Mouse (Mus musculus) heart, embryonic 13.5 days (tissue): ENCODE results near the gene Eefsec. TPM values are rescaled to one million over a fixed set of nuclear protein-coding genes. Genes with fewer than 3 reads are reported as not detected.
A peak's percentile ranks its signal among the peaks of the same experiment; 100 is the strongest.

Experiments
- ATAC-seq: fragments of 200-750 bp; cut with Nextera tagmentation; 2 replicates; pipeline ENCODE4 v1.8.0; 2017; ENCODE audit warnings: moderate TSS enrichment; ENCODE audit not compliant: insufficient number of reproducible peaks, low FRiP score, low TSS enrichment; ENCODE audit errors: extremely low read depth
- H3K27ac ChIP-seq: fragments of 300-500 bp; sonication (generic); replicated peaks from 2 replicates; pipeline ENCODE4 v1.5.1; 2015; ENCODE audit warnings: moderate library complexity, mild to moderate bottlenecking, inconsistent platforms
- H3K27me3 ChIP-seq: fragments of 300-500 bp; sonication (generic); replicated peaks from 2 replicates; pipeline ENCODE4 v1.6.1; 2015; ENCODE audit warnings: mild to moderate bottlenecking, inconsistent platforms
- H3K36me3 ChIP-seq: fragments of 300-500 bp; sonication (generic); 2 replicates; pipeline ENCODE4 v1.6.1; 2015; ENCODE audit warnings: mild to moderate bottlenecking, inconsistent platforms
- H3K4me1 ChIP-seq: fragments of 300-500 bp; sonication (generic); 2 replicates; pipeline ENCODE4 v1.6.1; 2015; ENCODE audit warnings: inconsistent platforms
- H3K4me2 ChIP-seq: fragments of 300-500 bp; sonication (generic); 2 replicates; pipeline ENCODE4 v1.6.1; 2015; ENCODE audit warnings: inconsistent platforms, mild to moderate bottlenecking, moderate library complexity
- H3K4me3 ChIP-seq: fragments of 300-500 bp; sonication (generic); 2 replicates; pipeline ENCODE4 v1.5.1; 2015; ENCODE audit warnings: moderate library complexity, mild to moderate bottlenecking, inconsistent platforms
- H3K9ac ChIP-seq: fragments of 300-500 bp; sonication (generic); 2 replicates; pipeline ENCODE4 v1.6.1; 2015; ENCODE audit warnings: inconsistent platforms, mild to moderate bottlenecking, moderate library complexity
- H3K9me3 ChIP-seq: fragments of 300-500 bp; sonication (generic); 2 replicates; pipeline ENCODE4 v1.6.1; 2016; ENCODE audit warnings: inconsistent platforms
- whole genome bisulfite sequencing: fragments of 180-500 bp; shearing (Covaris S2); methylation state at CpG from one replicate; pipeline ENCODE4 v1.1.7; 2015; ENCODE audit warnings: mixed read lengths; 5-methylcytosine and 5-hydroxymethylcytosine counted together
- polyA plus RNA-seq: library from polyadenylated mRNA; unstranded; fragments of >200 nt; fragmentation: Nextera tagmentation; extraction: Ambion mirVana; gene quantifications from 2 replicates; pipeline ENCODE4 v1.2.1, GENCODE M21; 2015

The Eefsec gene
- polyA plus RNA-seq, 1 experiment from 2014 or later, result 18.6 TPM

- H3K4me3 ChIP-seq, result no peak overlapping the region
- H3K9me3 ChIP-seq, result no peaks in the 10 kb centered on the region
- no peaks in the 10 kb centered on the region for H3K27me3 ChIP-seq
- H3K4me2 ChIP-seq, result no peak overlapping the region
- ATAC-seq, result no peak
- no peak overlapping the region for H3K27ac ChIP-seq
- 80% methylated on average over 7 of the region's 7 CpGs for WGBS
- no peak overlapping the region for H3K9ac ChIP-seq
- no peaks in the 10 kb centered on the region for H3K36me3 ChIP-seq
- peaks cover 40% of the 10 kb centered on the region for H3K4me1 ChIP-seq
Measured at GRCm38 (mm10) chr6:88340761-88341160, 105.6 kb downstream of the Eefsec start.

GRCm38 (mm10) chr6:88329336-88329735 lies 117.0 kb downstream of the Eefsec start:
- Histone ChIP-seq H3K36me3 (peaks cover 11% of the 10 kb centered on the region), H3K4me3 (no peak overlapping the region), H3K9ac (no peak overlapping the region), H3K9me3 (peaks cover 5% of the 10 kb centered on the region; the same call in 1 of the 2 replicates), H3K27me3 (no peaks in the 10 kb centered on the region), H3K4me2 (no peak overlapping the region), H3K27ac (no peak overlapping the region), H3K4me1 (peaks cover 22% of the 10 kb centered on the region)
- no peak for ATAC-seq

GRCm38 (mm10) chr6:88321879-88322278 lies 124.5 kb downstream of the Eefsec start:
- 34% methylated on average over 7 of the region's 7 CpGs for WGBS
- H3K4me3 ChIP-seq, result no peak overlapping the region
- no peaks in the 10 kb centered on the region for H3K9me3 ChIP-seq
- no peaks in the 10 kb centered on the region for H3K36me3 ChIP-seq
- no peaks in the 10 kb centered on the region for H3K27me3 ChIP-seq
- no peak overlapping the region for H3K4me2 ChIP-seq
- H3K27ac ChIP-seq, result no peak overlapping the region
- ATAC-seq, result no peak
- peaks cover 24% of the 10 kb centered on the region for H3K4me1 ChIP-seq
- no peak overlapping the region for H3K9ac ChIP-seq

GRCm38 (mm10) chr6:88321253-88321652 lies 125.1 kb downstream of the Eefsec start:
- no peak for ATAC-seq
- Histone ChIP-seq H3K27me3 (no peaks in the 10 kb centered on the region), H3K9ac (no peak overlapping the region), H3K27ac (no peak overlapping the region), H3K4me1 (peaks cover 24% of the 10 kb centered on the region), H3K4me3 (no peak overlapping the region), H3K36me3 (no peaks in the 10 kb centered on the region), H3K9me3 (no peaks in the 10 kb centered on the region), H3K4me2 (no peak overlapping the region)
- 81% methylated on average over 5 of the region's 5 CpGs for WGBS

- H3K36me3 ChIP-seq, result no peaks in the 10 kb centered on the region
- WGBS, result 34% methylated on average over 1 of the region's 1 CpGs
Measured at GRCm38 (mm10) chr6:88319735-88320134, 126.6 kb downstream of the Eefsec start.

GRCm38 (mm10) chr6:88315295-88315694 lies 131.0 kb downstream of the Eefsec start:
- no peaks in the 10 kb centered on the region for H3K9me3 ChIP-seq
- no peak for ATAC-seq
- 58% methylated on average over 2 of the region's 2 CpGs for WGBS
- H3K27ac ChIP-seq, result no peak overlapping the region
- H3K27me3 ChIP-seq, result no peaks in the 10 kb centered on the region
- H3K4me1 ChIP-seq, result peaks cover 21% of the 10 kb centered on the region
- H3K4me3 ChIP-seq, result no peak overlapping the region
- H3K9ac ChIP-seq, result no peak overlapping the region
- 0 out of 2 replicates have a peak, but pooled peaks cover 4% of the 10 kb centered on the region for H3K36me3 ChIP-seq
- no peak overlapping the region for H3K4me2 ChIP-seq

More at GRCm38 (mm10) chr6:88319735-88320134, 126.6 kb downstream of the Eefsec start:
- H3K27me3 ChIP-seq, result no peaks in the 10 kb centered on the region
- no peaks in the 10 kb centered on the region for H3K9me3 ChIP-seq
- no peak overlapping the region for H3K4me2 ChIP-seq
- H3K9ac ChIP-seq, result 0 out of 2 replicates have a peak overlapping the region, but pooled peaks have one; percentile 33
- no peak overlapping the region; the same call in 1 of the 2 replicates for H3K27ac ChIP-seq
- no peak overlapping the region for H3K4me3 ChIP-seq
- peaks cover 21% of the 10 kb centered on the region for H3K4me1 ChIP-seq
- no peak for ATAC-seq

GRCm38 (mm10) chr6:88313937-88314336 lies 132.4 kb downstream of the Eefsec start:
- H3K36me3 ChIP-seq, result 0 out of 2 replicates have a peak, but pooled peaks cover 4% of the 10 kb centered on the region
- peaks cover 7% of the 10 kb centered on the region for H3K4me1 ChIP-seq
- no peak overlapping the region for H3K9ac ChIP-seq
- 81% methylated on average over 9 of the region's 9 CpGs for WGBS
- no peak overlapping the region for H3K27ac ChIP-seq
- H3K27me3 ChIP-seq, result no peaks in the 10 kb centered on the region
- no peak for ATAC-seq
- no peaks in the 10 kb centered on the region for H3K9me3 ChIP-seq
- no peak overlapping the region for H3K4me3 ChIP-seq
- no peak overlapping the region for H3K4me2 ChIP-seq

- H3K4me2 ChIP-seq, result no peak overlapping the region
- no peaks in the 10 kb centered on the region for H3K27me3 ChIP-seq
- ATAC-seq, result no peak
- 0 out of 2 replicates have a peak, but pooled peaks cover 4% of the 10 kb centered on the region for H3K36me3 ChIP-seq
- H3K4me1 ChIP-seq, result no peaks in the 10 kb centered on the region
- no peaks in the 10 kb centered on the region for H3K9me3 ChIP-seq
- H3K4me3 ChIP-seq, result no peak overlapping the region
- no peak overlapping the region for H3K9ac ChIP-seq
- WGBS, result 84% methylated on average over 10 of the region's 10 CpGs
- H3K27ac ChIP-seq, result no peak overlapping the region
Measured at GRCm38 (mm10) chr6:88311593-88311992, 134.7 kb downstream of the Eefsec start.

- Histone ChIP-seq H3K4me1 (peaks cover 9% of the 10 kb centered on the region), H3K27me3 (no peaks in the 10 kb centered on the region), H3K9me3 (no peaks in the 10 kb centered on the region), H3K9ac (no peak overlapping the region), H3K4me3 (no peak overlapping the region), H3K27ac (no peak overlapping the region), H3K4me2 (no peak overlapping the region), H3K36me3 (0 out of 2 replicates have a peak, but pooled peaks cover 3% of the 10 kb centered on the region)
- ATAC-seq, result no peak
- WGBS, result 80% methylated on average over 4 of the region's 4 CpGs
Measured at GRCm38 (mm10) chr6:88306100-88306746, 140.1 kb downstream of the Eefsec start.

GRCm38 (mm10) chr6:88301234-88301633 lies 145.1 kb downstream of the Eefsec start:
- ATAC-seq, result no peak

GRCm38 (mm10) chr6:88299491-88299890 lies 146.8 kb downstream of the Eefsec start:
- H3K4me1 ChIP-seq, result peaks cover 14% of the 10 kb centered on the region
- H3K9me3 ChIP-seq, result no peaks in the 10 kb centered on the region
- WGBS, result 80% methylated on average over 2 of the region's 2 CpGs
- H3K36me3 ChIP-seq, result peaks cover 10% of the 10 kb centered on the region
- no peak overlapping the region for H3K27ac ChIP-seq
- no peak overlapping the region for H3K9ac ChIP-seq
- H3K4me2 ChIP-seq, result no peak overlapping the region
- H3K27me3 ChIP-seq, result no peaks in the 10 kb centered on the region; the same call in 1 of the 2 replicates
- ATAC-seq, result no peak
- no peak overlapping the region for H3K4me3 ChIP-seq

More at GRCm38 (mm10) chr6:88301234-88301633, 145.1 kb downstream of the Eefsec start:
- Histone ChIP-seq H3K4me3 (no peak overlapping the region), H3K27ac (0 out of 2 replicates have a peak overlapping the region, but pooled peaks have one; percentile 8), H3K36me3 (peaks cover 10% of the 10 kb centered on the region), H3K4me1 (peaks cover 14% of the 10 kb centered on the region), H3K27me3 (no peaks in the 10 kb centered on the region; the same call in 1 of the 2 replicates), H3K4me2 (peak overlapping the region; percentile 34), H3K9me3 (no peaks in the 10 kb centered on the region), H3K9ac (no peak overlapping the region)
- WGBS, result 18% methylated on average over 7 of the region's 7 CpGs
